Mouse (Mus musculus) ovary, adult 2 months (tissue): ENCODE results near the gene Iqcf6. TPM values are rescaled to one million over a fixed set of nuclear protein-coding genes. Genes with fewer than 3 reads are reported as not detected.

Experiments used
- polyA plus RNA-seq: library from polyadenylated mRNA; depleted of rRNA; stranded (reverse); fragments of >200 nt; gene quantifications from 2 replicates; pipeline ENCODE4 v1.2.3, GENCODE M21; 2012; rRNA removed

The Iqcf6 gene
- not detected in 2 replicates for polyA plus RNA-seq

GRCm38 (mm10) chr9:106626282-106626681, at the start of gene Iqcf6:
Gene Iqcf6 (plus strand): TSS chr9:106626582.

GRCm38 (mm10) chr9:106655884-106656720, 29.7 kb downstream of the Iqcf6 start, which contains the start of gene Grm2:
Gene Grm2 (minus strand): TSS chr9:106656082.

Other genes starting within 250 kb of the Iqcf6 start
- gene Rpl29, start 197.1 kb upstream of the Iqcf6 start, polyA plus RNA-seq = 538 and 675 TPM in 2 replicates
- gene Acy1, start 188.3 kb upstream of the Iqcf6 start, polyA plus RNA-seq = 12.2 and 14.4 TPM in 2 replicates
- 82.2 and 85.2 TPM in 2 replicates for gene Abhd14b, start 179.1 kb upstream of the Iqcf6 start, polyA plus RNA-seq
- 51.4 and 72.2 TPM in 2 replicates for gene Abhd14a, start 178.9 kb upstream of the Iqcf6 start, polyA plus RNA-seq
- 111 and 115 TPM in 2 replicates for gene Pcbp4, start 173.3 kb upstream of the Iqcf6 start, polyA plus RNA-seq
- 0.51 and 1.4 TPM in 2 replicates for gene Gpr62, start 160.6 kb upstream of the Iqcf6 start, polyA plus RNA-seq
- 53.8 and 62.4 TPM in 2 replicates for gene Rrp9, start 150.6 kb upstream of the Iqcf6 start, polyA plus RNA-seq
- 47.6 and 53.3 TPM in 2 replicates for gene Parp3, start 149.6 kb upstream of the Iqcf6 start, polyA plus RNA-seq
- gene Iqcf1, start 126.6 kb upstream of the Iqcf6 start, polyA plus RNA-seq = 0.41 TPM in 1 of 2 replicates, not detected in the other
- gene Iqcf5, start 112.0 kb upstream of the Iqcf6 start, polyA plus RNA-seq = not detected in 2 replicates
- not detected in 2 replicates for gene Iqcf3, start 65.0 kb upstream of the Iqcf6 start, polyA plus RNA-seq
- gene Iqcf4, start 55.6 kb upstream of the Iqcf6 start, polyA plus RNA-seq = not detected in 2 replicates
- gene Grm2, start 29.5 kb downstream of the Iqcf6 start, polyA plus RNA-seq = 6.0 and 10.2 TPM in 2 replicates
- 138 and 143 TPM in 2 replicates for gene Tex264, start 59.3 kb downstream of the Iqcf6 start, polyA plus RNA-seq
- 37.2 and 50.0 TPM in 2 replicates for gene Rad54l2, start 162.6 kb downstream of the Iqcf6 start, polyA plus RNA-seq
- 13.0 and 15.6 TPM in 2 replicates for gene Dcaf1, start 195.3 kb downstream of the Iqcf6 start, polyA plus RNA-seq